In genomic region chr5:25533298-25533697, GRCm38 (mm10) we compare ENCODE assay signal across 31 mouse cellular contexts. TPM values are rescaled to one million over a fixed set of nuclear protein-coding genes. Genes with fewer than 3 reads are reported as not detected.
A peak's percentile ranks its signal among the peaks of the same experiment; 100 is the strongest.
DNase-seq lines count a peak whose midpoint lies in the region; ATAC-seq and TF ChIP-seq lines count a peak whose summit lies in the region.
"Had no signal": no experiment of that assay in that cellular context is flagged by ENCODE, and none has a peak within 500 bp of the region (broad histone marks: within the 10 kb centered on the region; RNA-seq: fewer than 3 reads in every experiment).

No protein-coding gene starts in this region.

- no peak overlapping the region for H3K4me3 ChIP-seq in ES-Bruce4 (ENCODE audit: low read depth, low read length)
- H3K4me3 ChIP-seq in MEL (ENCODE audit: control insufficient read depth in 1 of 2, insufficient read depth in 1 of 2, low read depth in 2 of 2, low read length in 2 of 2): peak overlapping the region in 1 of 2 experiments; percentile 24; a peak in 1 of 4 replicates
- no peak overlapping the region for H3K4me3 ChIP-seq in heart, embryonic 11.5 days (ENCODE audit: low read depth, low read length)
- H3K4me3 ChIP-seq: embryonic facial prominence, embryonic 12.5 days; embryonic facial prominence, embryonic 15.5 days; erythroblast, embryonic 14.5 days; forebrain, embryonic 12.5 days; forebrain, embryonic 15.5 days; heart, embryonic 13.5 days had no signal

- no peak for ATAC-seq in erythroblast, adult 5-6 weeks (replicated peaks; ENCODE audit: low FRiP score, poor library complexity, severe bottlenecking)
- ATAC-seq in heart, embryonic 11.5 days (replicated peaks; ENCODE audit: insufficient number of reproducible peaks, low FRiP score, low TSS enrichment): no peak
- ATAC-seq: forebrain, embryonic 15.5 days; hindbrain, postnatal 0 days; inflammation-experienced regulatory T-cells, adult 6 months; intestine, postnatal 0 days; Patski had no signal

- no peak for TF ChIP-seq RAD21 in MEL (IDR thresholded peaks at IDR 0.05; ENCODE audit: low read depth, low read length)

- no peaks in the 10 kb centered on the region for H3K36me3 ChIP-seq in ES-Bruce4 (ENCODE audit: control insufficient read depth, insufficient read depth, low read length, poor library complexity, severe bottlenecking)
- peaks cover 0 to 24% of the 10 kb centered on the region in 2 experiments; a peak in 2 of 4 replicates for H3K36me3 ChIP-seq in MEL (ENCODE audit: control insufficient read depth in 1 of 2, insufficient read depth in 2 of 2, low read length in 2 of 2)
- H3K36me3 ChIP-seq in heart, embryonic 11.5 days (ENCODE audit: control insufficient read depth, insufficient read depth, low read length): no peaks in the 10 kb centered on the region
- H3K36me3 ChIP-seq: embryonic facial prominence, embryonic 12.5 days; embryonic facial prominence, embryonic 15.5 days; forebrain, embryonic 12.5 days; forebrain, embryonic 15.5 days; G1E; heart, embryonic 13.5 days had no signal

- DNase-seq in MEL (ENCODE audit: low read depth, low spot score): peak; percentile 64
- DNase-seq in WW6 (ENCODE audit: low read depth, low spot score): peak; percentile 80
- no peak for DNase-seq in kidney, postnatal 25 days
- DNase-seq in urinary bladder, postnatal 4 days (ENCODE audit: low spot score in 2 of 2): no peak
- DNase-seq: B cell, adult 2 months; cerebellum, adult 11 months; cerebellum, adult 2 months; cerebellum, postnatal 25 days; gastrocnemius, postnatal 25 days; heart, postnatal 4 days; kidney, adult 2 months had no signal

- TF ChIP-seq CTCF in ES-Bruce4 (IDR thresholded peaks at IDR 0.05; ENCODE audit: low read depth, low read length) (no peak), MEL (IDR thresholded peaks at IDR 0.05 in 2 of 3, conservative IDR thresholded peaks at IDR 0.05 in 1 of 3; ENCODE audit: control insufficient read depth in 1 of 3, insufficient read depth in 1 of 3, low read depth in 2 of 3, low read length in 3 of 3, poor library complexity in 1 of 3, severe bottlenecking in 1 of 3) (no peak)

- 66% methylated on average over 5 of the region's 5 CpGs for WGBS in heart, embryonic 11.5 days (ENCODE audit: insufficient replicate concordance)

- H3K9ac ChIP-seq in ES-Bruce4 (ENCODE audit: low read depth, poor library complexity, severe bottlenecking) (no peak overlapping the region), MEL (ENCODE audit: control insufficient read depth, low read depth, low read length, poor library complexity, severe bottlenecking) (peak overlapping the region; percentile 27)
- no peak overlapping the region for H3K9ac ChIP-seq in heart, embryonic 11.5 days (ENCODE audit: low read depth, low read length)
- H3K9ac ChIP-seq: embryonic facial prominence, embryonic 12.5 days; embryonic facial prominence, embryonic 15.5 days; forebrain, embryonic 12.5 days; forebrain, embryonic 15.5 days; heart, embryonic 13.5 days; hindbrain, embryonic 14.5 days had no signal

- peaks cover 1% of the 10 kb centered on the region for H3K4me1 ChIP-seq in ES-Bruce4 (ENCODE audit: control insufficient read depth, insufficient read depth, low read length)
- peaks cover 7 to 18% of the 10 kb centered on the region in 2 experiments for H3K4me1 ChIP-seq in MEL (ENCODE audit: control insufficient read depth in 1 of 2, insufficient read depth in 2 of 2, low read length in 2 of 2)
- H3K4me1 ChIP-seq in heart, embryonic 11.5 days (ENCODE audit: control insufficient read depth, insufficient read depth, low read length): peaks cover 3% of the 10 kb centered on the region; the same call in 1 of the 2 replicates
- H3K4me1 ChIP-seq: forebrain, embryonic 12.5 days had no signal

- H3K27me3 ChIP-seq in ES-Bruce4 (ENCODE audit: control insufficient read depth, insufficient read depth, low read length, poor library complexity, severe bottlenecking) (no peaks in the 10 kb centered on the region), MEL (ENCODE audit: control insufficient read depth in 1 of 2, insufficient read depth in 2 of 2, low read length in 2 of 2) (no peaks in the 10 kb centered on the region)
- H3K27me3 ChIP-seq in heart, embryonic 11.5 days (ENCODE audit: control insufficient read depth, insufficient read depth, low read length): no peaks in the 10 kb centered on the region
- H3K27me3 ChIP-seq: CH12.LX; embryonic facial prominence, embryonic 12.5 days; embryonic facial prominence, embryonic 15.5 days; forebrain, embryonic 12.5 days; forebrain, embryonic 15.5 days; heart, embryonic 13.5 days; Patski had no signal

- TF ChIP-seq EP300 in ES-Bruce4 (IDR thresholded peaks at IDR 0.05; ENCODE audit: insufficient read depth, low read depth, low read length): peak; percentile 57; the same call in 1 of the 2 replicates
- TF ChIP-seq EP300 in MEL (IDR thresholded peaks at IDR 0.05; ENCODE audit: low read depth in 1 of 2, low read length in 2 of 2): peak in 1 of 2 experiments; percentile 46; a peak in 1 of 4 replicates

- no peak for TF ChIP-seq POLR2A in ES-Bruce4 (IDR thresholded peaks at IDR 0.05; ENCODE audit: insufficient read depth, low read length)
- TF ChIP-seq POLR2A in MEL (IDR thresholded peaks at IDR 0.05; ENCODE audit: control insufficient read depth in 1 of 2, insufficient read depth in 1 of 2, low read depth in 1 of 2, low read length in 2 of 2, poor library complexity in 1 of 2): no peak

- H3K79me2 ChIP-seq in MEL (ENCODE audit: control insufficient read depth, insufficient read depth, low read length, poor library complexity): peaks cover 5% of the 10 kb centered on the region; the same call in 1 of the 2 replicates

- no peaks in the 10 kb centered on the region for H3K9me3 ChIP-seq in ES-Bruce4 (replicated peaks; ENCODE audit: control insufficient read depth, insufficient read depth, low read length, poor library complexity, severe bottlenecking)
- H3K9me3 ChIP-seq in MEL (replicated peaks; ENCODE audit: insufficient read depth, low read length): no peaks in the 10 kb centered on the region
- H3K9me3 ChIP-seq in heart, embryonic 11.5 days (replicated peaks; ENCODE audit: control insufficient read depth, low read length): peaks cover 3% of the 10 kb centered on the region; the same call in 1 of the 2 replicates
- H3K9me3 ChIP-seq: embryonic facial prominence, embryonic 15.5 days; forebrain, embryonic 15.5 days had no signal

- no peak overlapping the region for H3K4me2 ChIP-seq in heart, embryonic 11.5 days
- H3K4me2 ChIP-seq: embryonic facial prominence, embryonic 12.5 days; embryonic facial prominence, embryonic 15.5 days; forebrain, embryonic 12.5 days; forebrain, embryonic 15.5 days; heart, embryonic 13.5 days; hindbrain, embryonic 14.5 days had no signal

- H3K27ac ChIP-seq in ES-Bruce4 (ENCODE audit: insufficient read depth, low read length) (peak overlapping the region; percentile 92), MEL (ENCODE audit: control insufficient read depth, low read depth, low read length) (peak overlapping the region; percentile 49)
- H3K27ac ChIP-seq in heart, embryonic 11.5 days (ENCODE audit: low read depth, low read length): no peak overlapping the region
- H3K27ac ChIP-seq: embryonic facial prominence, embryonic 12.5 days; embryonic facial prominence, embryonic 15.5 days; forebrain, embryonic 12.5 days; forebrain, embryonic 15.5 days; heart, embryonic 13.5 days; hindbrain, embryonic 14.5 days; hindbrain, postnatal 0 days had no signal

TF ChIP-seq in MEL, 35 proteins besides CTCF, POLR2A, EP300 and RAD21:
- TF ChIP-seq GATA1 (IDR thresholded peaks at IDR 0.05; ENCODE audit: low read depth, low read length): peak; percentile 89
- TF ChIP-seq TCF12 (IDR thresholded peaks at IDR 0.05; ENCODE audit: low read depth, low read length): no peak
- peak; percentile 90 for TF ChIP-seq ZNF384 (IDR thresholded peaks at IDR 0.05; ENCODE audit: low read depth, low read length)
- peak; percentile 49; the same call in 1 of the 2 replicates for TF ChIP-seq ETS1 (IDR thresholded peaks at IDR 0.05; ENCODE audit: low read depth, low read length)

RNA-seq across cellular contexts. Expression of gene Cct8l1, which starts 17.4 kb away (rescaled TPM):
- not detected in 2 replicates for polyA plus RNA-seq in ES-Bruce4 (2011; ENCODE audit: insufficient read depth, insufficient read length, low read depth, missing spikeins)
- total RNA-seq in MEL (2012; rRNA removed): not detected in 2 replicates
- not detected for polyA plus RNA-seq in MEL (2012; ENCODE audit: insufficient read depth in 1 of 2, insufficient read length in 2 of 2, low read depth in 1 of 2, low replicate concordance in 2 of 2, missing spikeins in 1 of 2)
- total RNA-seq in erythroblast, adult 5-6 weeks (2015; ENCODE audit: low replicate concordance): not detected in 2 replicates
- not detected in 2 replicates for total RNA-seq in erythroblast, adult 5-6 weeks (2017; ENCODE audit: low replicate concordance)
- not detected in 2 replicates for polyA plus RNA-seq in heart, embryonic 11.5 days (2014; fragmentation: Nextera tagmentation; extraction: Ambion mirVana)
- total RNA-seq: adrenal gland, postnatal 14 days; adrenal gland, postnatal 4 days; CH12.LX; common myeloid progenitor, adult 5-6 weeks; heart, postnatal 4 days; hindbrain, postnatal 0 days had no signal
- polyA plus RNA-seq: embryonic facial prominence, embryonic 12.5 days; embryonic facial prominence, embryonic 15.5 days; erythroblast, embryonic 14.5 days; forebrain, embryonic 15.5 days; G1E; heart, embryonic 13.5 days; hindbrain, embryonic 11.5 days; hindbrain, embryonic 14.5 days; hindbrain, postnatal 0 days; Patski had no signal

RNA-seq across cellular contexts. Expression of gene Kmt2c, which starts 34.7 kb away (rescaled TPM):
- polyA plus RNA-seq in ES-Bruce4 (2011; ENCODE audit: insufficient read depth, insufficient read length, low read depth, missing spikeins): 24.4 and 27.1 TPM in 2 replicates
- 26.2 and 28.1 TPM in 2 replicates for total RNA-seq in MEL (2012; rRNA removed)
- polyA plus RNA-seq in MEL (2012; ENCODE audit: insufficient read depth in 1 of 2, insufficient read length in 2 of 2, low read depth in 1 of 2, low replicate concordance in 2 of 2, missing spikeins in 1 of 2): 10 to 100 TPM; 23.8 to 34.0 TPM
- total RNA-seq in erythroblast, adult 5-6 weeks (2015; ENCODE audit: low replicate concordance): 18.4 and 24.2 TPM in 2 replicates
- 26.7 and 33.6 TPM in 2 replicates for total RNA-seq in erythroblast, adult 5-6 weeks (2017; ENCODE audit: low replicate concordance)
- 9.8 and 12.9 TPM in 2 replicates for polyA plus RNA-seq in heart, embryonic 11.5 days (2014; fragmentation: Nextera tagmentation; extraction: Ambion mirVana)

Comparison
In these comparisons a context has a peak if more than half of its experiments do, and no peak if none do; other contexts are left out.
1. DNase-seq: peak in MEL (single experiment) and WW6 (single experiment); none in kidney, postnatal 25 days (0 of 2) and urinary bladder, postnatal 4 days (0 of 2).